Mouse (Mus musculus) spleen, adult 12 weeks (tissue): ENCODE data around the gene Pitpnc1.

ENCODE experiments used
- DNase-seq: peaks from one replicate; pipeline ENCODE4 v3.0.0; 2022; ENCODE audit warnings: low spot score

The Pitpnc1 gene

DNA sequence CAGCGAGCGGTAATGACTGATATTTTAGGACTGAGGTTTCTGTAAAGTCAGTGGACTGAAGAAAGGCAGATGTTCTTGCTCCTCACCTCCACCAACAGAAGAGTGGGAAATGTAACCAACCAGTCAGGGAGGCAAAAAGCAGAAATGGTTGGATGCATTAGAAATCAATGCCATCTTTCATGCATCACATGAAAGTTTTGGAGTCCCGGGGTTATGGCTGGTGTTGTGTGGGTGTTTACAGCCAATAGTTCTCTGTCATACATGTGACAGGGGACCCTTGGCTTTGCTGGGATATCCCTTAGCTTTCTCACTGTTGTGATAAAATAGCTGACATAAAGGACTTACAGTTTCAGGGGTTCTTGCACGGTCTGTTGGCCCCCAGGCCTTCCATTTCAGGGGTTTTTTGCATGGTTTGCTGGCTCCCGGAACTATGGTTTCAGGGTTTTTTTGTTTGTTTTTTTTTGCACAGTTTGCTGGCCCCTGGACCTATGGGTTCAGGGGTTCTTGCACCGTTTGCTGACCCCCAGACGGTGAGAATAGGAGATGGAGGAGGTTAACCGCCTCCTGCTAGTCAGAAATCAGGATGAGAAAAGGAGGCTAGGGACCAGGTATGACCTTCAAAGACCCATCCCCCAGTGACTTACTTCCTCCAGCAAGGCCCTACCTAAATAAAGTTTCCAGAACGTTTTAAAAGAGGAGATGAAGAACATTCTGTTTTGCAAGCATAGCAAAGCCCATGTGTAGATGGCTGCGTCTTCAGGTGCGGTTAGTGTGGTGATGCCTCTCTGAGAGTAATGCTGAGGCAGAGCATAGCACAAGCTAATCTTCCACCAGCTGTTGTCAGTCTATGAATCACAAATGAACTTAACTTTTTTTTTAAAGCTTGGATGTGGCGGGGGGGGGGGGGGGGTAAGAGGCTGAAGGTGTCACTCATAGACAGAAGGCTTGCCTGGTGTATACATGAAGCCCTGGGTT lies 27.1 kb downstream of the Pitpnc1 start:
- no peak for DNase-seq

DNA sequence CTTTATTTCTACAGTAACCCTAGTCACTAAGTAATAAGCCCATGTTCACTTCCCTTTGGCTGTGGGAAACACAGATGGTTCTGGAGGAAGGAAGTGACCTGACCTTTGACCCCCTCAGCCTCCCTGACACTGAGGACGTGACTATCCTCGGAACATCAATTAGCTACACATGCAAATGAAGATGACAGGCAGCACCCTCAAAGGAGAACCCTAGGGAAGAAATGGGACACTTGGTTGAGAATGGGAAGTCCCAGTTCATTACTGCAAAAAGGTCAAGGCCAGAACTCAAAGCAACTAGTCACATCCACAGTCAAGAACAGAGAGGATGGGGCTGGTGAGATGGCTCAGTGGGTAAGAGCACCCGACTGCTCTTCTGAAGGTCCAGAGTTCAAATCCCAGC lies 29.4 kb downstream of the Pitpnc1 start:
- no peak for DNase-seq

DNA sequence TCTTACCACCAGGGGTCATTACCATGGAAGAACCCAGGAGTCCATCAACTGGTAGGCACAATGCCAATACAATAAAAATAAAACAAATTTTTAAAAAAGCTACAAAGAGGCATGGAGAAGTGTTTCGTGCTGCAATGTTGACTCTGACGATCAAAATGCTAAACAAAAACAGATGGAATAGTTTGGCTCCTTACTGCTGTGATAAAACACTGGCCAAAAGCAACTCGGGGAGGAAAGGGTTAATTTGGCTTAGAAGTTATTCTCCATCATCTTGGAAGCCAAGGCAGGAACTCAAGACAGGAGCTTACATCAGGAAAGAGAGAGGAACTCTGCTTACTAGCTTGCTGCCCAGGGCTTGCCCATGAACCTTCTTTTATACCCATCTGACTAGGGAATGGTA lies 32.4 kb downstream of the Pitpnc1 start:
- DNase-seq, result no peak

DNA sequence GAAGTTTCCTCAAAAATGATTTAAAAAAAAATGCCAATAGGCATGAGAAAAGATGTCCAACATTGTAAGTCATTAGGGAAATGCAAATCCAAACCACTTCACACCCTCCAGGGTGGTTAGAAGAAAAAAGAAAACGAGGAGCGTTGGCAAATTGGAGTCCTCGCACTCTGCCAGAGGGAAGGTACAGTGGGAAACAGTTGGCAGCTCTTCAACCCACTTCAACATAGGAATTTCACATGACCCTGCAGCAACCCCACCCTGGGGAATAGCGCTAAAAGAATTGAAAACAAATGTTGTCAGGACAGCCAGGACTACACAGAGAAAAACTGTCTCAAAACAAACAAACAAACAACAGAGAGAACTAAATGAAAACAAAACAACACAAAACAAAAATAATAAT lies 32.8 kb downstream of the Pitpnc1 start:
- DNase-seq, result no peak

DNA sequence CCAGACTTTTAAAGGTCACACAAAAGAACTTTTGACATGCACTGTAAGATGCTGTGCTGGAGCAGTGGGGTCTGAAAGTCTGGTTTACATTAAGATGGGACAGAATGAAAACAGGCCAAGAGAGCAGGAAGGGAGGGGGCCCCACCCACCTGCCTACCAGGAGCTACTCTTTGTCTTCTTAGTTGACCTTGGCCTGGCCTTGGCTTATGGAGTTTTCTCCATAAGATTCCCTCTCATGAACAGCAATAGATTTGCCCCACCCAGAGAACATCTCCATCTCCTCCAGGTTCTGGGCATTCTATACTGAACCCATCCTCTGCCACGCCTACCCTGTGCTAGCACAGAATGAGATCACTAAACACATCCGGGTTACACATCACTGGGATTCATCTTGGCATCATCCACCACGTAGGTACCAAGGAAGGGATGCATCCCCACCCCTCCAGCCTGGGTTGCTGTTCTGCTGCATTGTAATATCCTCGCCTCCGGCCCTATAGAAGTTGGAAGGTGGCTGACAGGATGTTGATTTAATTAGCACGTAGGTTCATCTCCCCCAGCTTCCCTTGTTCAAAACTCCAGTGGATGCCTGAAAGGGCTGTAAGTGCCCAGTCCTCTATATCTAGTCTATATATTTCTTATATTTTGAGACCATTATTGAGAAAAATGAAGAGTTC lies 34.6 kb downstream of the Pitpnc1 start:
- DNase-seq, result no peak

DNA sequence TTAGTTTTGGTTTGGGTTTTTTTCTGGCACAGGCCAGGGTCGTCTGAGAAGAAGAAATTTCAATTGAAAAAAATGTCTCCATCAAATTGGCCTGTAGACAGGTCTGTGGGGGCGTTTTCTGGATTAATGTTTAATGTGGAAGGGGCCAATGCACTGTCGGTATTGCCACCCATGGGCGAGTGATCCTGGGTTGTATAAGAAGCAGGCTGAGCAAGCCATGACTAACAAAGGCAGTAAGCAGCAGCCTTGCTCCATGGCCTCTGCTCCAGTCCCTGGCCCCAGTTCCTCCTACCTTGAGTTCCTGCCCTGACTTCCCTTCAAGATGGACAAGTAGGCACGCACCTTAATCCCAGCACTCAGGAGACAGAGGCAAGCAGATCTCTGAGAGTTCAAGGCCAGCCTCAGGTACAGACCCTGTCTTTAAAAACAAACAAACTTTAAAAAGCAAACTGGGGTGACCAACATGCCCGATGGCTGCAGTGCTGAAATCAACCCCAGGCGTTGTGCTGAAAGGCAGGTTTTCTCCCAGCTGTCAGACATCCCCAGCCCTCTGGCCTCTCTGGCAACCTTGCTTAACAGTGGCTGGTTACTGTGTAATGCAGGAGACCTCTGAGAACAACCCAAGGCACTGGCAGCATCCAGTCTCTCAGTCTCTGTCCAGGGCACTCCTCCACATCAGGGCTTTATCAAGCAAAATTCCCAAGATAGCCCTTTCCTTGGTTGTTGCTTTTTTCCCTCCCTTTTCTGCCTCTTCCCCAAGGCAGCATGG lies 39.1 kb downstream of the Pitpnc1 start:
- DNase-seq, result no peak

DNA sequence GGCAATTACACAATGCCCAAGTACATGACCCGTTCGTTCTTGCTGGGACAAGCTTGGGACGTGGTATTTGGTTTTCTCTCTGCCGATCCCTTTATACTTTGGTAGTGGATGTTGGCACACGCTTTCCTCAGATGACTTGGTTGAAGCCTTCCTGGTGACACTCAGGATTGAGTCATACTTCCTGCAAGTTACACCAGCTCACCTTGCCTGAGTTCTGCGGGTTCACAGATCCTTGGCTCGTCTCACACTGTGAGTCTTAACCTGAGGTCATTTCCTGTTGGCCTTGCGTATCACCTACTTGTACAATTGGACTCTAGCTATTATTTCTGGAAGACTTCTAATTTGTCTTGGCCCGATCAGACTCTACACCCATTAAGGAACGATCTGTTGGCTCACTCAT lies 42.5 kb downstream of the Pitpnc1 start:
- no peak for DNase-seq

DNA sequence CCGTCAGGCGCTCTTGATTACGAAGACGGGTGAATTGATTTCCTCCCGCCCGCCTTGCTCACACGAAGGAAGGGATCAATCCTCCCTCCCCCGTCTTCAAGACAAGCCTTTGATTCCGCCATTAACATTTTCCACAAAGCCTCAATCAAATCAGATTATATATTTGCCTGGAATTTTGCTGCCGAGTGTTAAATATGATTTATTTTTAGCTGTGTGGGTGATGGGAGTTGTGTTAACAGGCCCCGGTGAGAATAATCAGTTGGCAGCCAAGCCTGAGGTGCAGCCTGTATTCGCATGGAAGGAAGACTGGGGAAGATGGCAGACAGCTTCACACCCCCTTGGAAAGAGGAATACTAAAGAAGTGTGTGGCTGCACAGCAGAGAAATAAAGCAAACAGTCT lies 46.3 kb downstream of the Pitpnc1 start:
- DNase-seq, result no peak

DNA sequence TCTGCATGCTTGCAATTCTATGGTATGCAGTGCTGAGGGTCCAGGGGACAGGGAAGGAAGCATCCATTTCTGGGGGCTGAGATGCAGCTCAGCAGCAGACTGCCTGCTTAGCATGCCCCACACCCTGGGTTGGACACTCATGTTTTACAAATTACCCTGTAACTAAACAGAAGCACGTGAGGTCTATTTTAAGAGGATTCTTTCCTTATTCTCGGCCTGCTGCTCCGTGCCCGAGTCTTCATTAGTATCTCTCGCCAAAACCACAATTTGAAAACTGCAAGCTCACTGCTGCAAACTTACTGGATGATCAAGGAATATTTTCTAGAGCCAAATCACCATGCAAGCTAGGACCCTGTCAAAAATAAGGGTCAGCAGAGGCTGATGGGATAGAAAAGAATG lies 48.1 kb downstream of the Pitpnc1 start:
- DNase-seq, result no peak

DNA sequence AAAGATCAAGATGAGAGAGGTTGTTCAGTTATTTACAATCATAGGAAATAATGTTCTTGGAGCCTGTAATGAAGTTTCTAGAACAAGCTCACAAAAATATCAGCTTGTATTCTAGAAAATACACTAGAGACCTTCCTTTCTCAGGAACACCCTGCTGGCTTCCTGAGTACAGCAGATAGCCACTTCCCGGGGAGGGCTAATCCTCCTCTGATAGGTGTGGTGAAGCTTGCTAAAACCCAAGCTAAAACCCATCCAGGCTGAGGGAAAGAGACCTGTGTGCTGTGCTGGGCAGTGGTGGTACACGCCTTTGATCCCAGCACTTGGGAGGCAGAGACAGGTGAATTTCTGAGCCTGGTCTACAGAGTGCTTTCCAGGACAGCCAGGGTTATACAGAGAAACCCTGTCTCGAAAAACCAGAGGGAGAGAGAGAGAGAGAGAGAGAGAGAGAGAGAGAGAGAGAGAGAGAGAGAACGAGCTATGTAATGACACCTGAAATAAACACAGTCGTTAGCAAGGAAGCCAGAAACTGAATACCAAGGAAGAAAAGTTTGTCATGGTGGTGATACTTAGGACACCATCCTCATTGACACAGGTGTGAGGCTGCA lies 48.6 kb downstream of the Pitpnc1 start:
- no peak for DNase-seq

DNA sequence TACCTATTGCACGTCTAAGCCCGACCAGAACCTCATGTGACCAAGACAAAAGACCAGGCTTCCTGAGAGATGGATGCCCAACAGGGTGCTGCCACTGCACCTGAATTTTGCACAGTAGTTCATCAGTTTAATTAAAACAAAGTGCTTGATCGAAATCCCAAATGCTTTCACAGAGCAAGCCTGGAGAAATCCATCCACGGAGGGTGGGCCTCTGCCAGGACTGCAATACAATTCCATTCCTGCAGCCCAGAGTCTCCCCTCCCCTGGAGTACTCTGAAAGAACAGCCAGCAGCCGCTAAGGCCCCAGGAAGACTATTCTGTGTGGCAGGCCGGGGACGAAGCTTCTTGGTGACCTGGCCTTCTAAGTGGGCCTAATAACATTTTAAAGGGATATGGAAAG lies 50.6 kb downstream of the Pitpnc1 start:
- DNase-seq, result no peak

DNA sequence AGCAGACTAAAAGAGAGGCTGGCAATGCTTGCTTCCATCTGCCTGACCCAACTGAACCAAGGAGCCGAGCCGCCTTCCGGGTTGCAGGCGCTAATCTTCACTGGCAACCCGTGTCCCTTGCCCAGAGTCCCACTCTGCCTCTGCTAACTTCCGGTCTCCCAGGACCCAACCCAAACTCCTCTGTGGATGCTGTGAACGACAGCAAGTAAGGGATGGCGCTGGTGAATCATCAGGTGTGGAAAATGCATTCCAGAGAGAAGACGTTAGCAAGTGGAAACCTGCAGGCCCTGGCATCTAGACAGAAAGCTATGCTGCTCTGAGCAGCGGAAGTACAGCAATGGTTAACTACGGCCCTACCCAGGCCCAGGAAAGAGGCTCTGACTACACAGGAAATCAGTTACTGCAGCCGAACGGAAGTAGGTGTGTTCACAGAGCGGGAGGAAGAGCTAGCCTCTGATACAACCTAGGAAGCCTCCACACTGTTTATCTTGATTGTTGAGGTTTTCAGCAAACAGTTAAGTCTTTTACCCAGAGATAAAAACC lies 53.4 kb downstream of the Pitpnc1 start:
- DNase-seq, result peak; percentile 59

DNA sequence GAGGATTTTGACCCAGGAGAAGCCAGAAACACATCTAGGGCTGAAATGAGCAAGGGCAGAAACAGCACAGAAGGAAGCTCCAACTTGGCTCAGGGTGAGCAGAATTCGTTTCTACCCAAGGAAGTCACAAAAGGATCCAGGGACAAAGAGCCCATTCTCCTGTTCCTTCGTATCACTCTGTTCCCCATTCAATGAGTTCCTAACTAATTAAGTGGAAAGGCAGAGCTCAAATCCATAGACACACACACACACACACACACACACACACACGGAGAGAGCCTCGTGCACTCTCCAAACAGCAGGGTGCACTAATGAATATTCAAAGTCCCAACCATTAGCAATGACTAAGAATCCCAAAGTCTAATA lies 54.0 kb downstream of the Pitpnc1 start:
- DNase-seq, result no peak

DNA sequence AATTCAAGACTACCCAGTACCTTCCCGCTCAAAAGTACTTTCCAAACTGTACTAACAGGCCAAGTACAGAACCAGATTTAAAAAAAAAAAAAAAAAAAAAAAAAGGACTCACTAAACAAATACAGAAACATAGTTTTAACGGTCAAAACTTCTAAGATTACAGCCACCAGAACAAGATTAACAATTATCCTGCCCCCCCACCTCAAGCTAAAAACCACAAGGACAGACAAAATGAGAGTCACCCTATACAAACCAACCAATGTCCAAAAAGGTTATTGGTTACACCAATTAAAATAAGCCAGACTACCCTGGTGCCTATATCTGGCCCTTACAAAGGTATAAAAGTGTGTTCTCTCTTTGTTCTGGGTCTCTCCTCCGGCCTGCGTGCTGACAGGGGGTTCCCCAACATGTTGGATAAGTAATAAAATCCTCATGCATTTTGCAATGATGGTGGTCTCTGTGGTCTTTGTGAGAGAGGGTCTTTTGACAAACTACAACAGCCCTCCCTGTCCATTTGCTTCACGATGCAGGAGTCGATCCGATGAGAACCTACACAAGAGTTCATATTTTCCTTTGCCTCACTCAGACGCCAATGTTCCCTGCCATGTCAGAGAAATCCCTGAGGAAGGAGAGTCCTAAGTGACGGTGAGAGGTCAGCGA lies 54.5 kb downstream of the Pitpnc1 start:
- no peak for DNase-seq

DNA sequence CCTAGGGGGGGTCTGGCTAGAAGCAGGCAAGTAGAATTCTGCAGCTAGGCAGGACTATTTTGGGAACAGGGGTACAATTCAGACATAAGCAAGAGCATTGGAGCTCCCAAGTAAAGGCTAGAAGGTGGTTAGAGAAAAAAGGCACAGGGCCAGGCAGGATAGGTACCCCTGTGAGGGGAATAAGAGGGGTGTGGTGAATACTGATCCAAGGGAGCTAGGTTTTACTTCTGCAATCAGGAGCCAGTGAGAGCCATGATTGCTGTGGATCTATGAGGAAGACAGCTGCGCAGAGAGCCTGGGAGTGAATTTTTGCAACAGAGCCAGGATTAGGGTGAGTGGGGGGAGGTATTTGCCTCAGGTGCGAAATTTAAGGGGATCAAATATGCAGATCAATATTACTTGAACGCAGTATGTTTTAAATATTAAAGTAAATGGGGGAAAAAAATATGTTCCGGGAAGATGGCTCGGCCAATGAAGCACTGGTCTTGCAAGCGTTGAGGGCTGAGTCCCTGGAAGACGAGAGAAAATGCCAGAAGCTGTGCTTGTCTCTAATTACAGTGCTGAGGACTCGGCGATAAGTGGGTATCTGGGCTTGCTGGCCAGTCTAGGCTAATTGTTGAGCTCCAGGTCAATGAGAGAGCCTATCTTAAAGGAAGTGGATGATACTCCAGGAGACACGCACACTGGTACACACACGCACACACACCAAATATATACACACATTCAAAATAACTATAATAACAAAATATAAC lies 55.3 kb downstream of the Pitpnc1 start:
- DNase-seq, result no peak

DNA sequence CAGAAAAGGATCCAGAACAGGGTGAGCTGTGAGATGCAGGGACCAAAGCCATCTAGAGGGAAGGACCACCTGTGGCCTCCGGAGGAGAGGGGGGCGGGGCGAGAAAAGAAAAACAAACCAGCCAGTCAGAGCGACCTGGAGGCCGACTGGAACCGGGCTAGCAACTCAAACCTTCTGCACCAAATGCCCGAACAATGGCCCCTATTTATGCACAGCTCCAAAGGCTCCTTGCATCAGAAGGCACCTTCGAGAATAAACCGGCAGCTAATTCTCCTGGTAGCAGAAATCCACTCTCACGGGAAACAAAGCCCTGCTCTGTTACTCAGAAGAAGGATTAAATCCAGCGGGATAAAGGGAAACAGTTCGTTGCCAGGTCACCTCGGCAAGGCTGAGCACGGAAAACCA lies 57.2 kb downstream of the Pitpnc1 start:
- no peak for DNase-seq

DNA sequence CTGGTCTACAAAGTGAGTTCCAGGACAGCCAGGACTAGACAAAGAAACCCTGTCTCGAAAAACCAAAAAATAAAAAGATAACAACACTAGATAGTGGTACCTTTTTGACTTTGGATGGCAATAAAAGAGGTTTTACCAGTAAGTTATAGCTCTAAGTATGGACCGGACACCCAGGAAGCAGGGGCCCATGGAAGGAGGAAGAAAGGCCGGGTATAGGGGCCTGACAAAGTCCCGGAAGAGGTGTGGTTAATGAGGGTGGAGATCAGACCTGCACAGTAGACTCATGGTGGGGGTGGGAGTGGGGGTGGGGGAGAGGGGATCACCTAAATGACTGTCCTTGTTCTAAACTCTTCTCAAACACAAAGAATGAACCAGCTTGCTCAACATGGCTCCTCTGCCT lies 58.4 kb downstream of the Pitpnc1 start:
- no peak for DNase-seq

DNA sequence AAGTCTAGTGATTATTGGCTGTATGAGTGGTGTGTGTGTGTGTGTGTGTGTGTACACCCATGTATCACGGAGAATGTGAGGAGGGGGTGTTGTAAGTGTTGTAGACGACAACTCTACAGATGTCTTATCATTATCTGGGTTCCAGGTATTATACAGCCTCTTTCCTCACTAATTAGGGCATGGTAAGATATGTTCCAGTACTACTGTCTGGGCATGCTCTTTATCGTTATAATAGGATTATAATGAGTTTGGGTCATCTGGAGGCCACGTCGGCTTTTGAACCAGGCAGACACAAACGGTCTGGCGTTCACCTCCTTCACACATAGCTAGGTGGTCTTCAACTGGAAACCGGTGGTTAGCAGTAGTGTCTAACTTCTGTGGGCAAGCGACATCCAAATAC lies 58.9 kb downstream of the Pitpnc1 start:
- DNase-seq, result no peak

DNA sequence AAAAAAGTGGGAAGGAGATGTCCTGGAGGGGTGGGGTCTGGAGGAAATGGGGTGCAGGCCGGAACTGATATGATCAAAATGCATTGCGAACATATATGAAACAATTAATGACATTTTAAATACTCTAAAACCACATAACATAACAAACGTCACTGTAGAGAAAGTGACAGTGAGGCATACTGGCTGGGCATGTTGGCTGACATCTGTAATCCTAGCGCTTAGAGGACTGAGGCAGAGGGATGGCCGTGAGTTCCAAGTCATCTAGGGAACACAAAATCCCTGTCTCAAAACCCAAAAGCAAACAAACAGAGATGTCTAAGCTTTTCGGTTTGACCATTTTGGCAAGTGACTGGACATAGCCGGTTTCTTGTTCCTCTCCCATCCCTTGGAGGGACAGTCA lies 59.7 kb downstream of the Pitpnc1 start:
- DNase-seq, result no peak

DNA sequence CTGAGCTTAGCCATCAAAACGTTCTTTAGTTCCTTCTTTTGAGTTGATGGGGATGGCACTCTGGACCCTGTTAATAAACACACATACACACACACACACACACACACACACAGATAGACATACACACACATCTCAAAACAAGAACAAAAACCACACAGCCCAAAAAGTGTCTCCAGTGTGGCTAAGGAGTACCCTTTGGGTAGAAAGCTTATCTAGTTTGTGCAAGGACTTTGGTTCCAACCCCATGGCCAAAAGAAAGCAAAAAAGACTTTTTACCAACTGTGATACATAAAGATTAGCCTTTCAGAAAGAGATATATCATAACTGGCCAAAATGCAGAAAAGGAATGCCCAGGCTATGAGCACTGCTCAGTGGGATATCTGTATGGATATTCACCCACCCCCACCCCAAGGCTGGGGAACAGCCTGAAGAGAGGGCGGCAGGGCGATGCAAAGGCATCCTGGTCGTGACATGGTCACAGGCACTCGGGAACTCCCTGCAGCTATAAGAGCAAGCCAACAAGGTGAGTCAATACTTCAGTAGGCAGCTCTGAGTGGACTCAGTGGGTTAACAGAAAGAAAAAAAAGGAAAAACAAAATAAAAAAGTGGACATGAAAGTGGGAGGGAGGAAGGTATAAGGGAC lies 60.3 kb downstream of the Pitpnc1 start:
- DNase-seq, result no peak
